Mouse (Mus musculus) liver, embryonic 14.5 days (tissue): ENCODE data around the gene Casp9. TPM values are rescaled to one million over a fixed set of nuclear protein-coding genes. Genes with fewer than 3 reads are reported as not detected.
A peak's percentile ranks its signal among the peaks of the same experiment; 100 is the strongest.
"Not testable (repeated sequence)": the region's sequence is repeated elsewhere in the genome, so short reads cannot be mapped to it uniquely, and the experiment has no call there.

ENCODE experiments used
- ATAC-seq: fragments of 200-750 bp; cut with Nextera tagmentation; 2 replicates; pipeline ENCODE4 v1.8.0; 2017; ENCODE audit warnings: moderate number of reproducible peaks, mild to moderate bottlenecking, moderate library complexity; ENCODE audit not compliant: insufficient read depth
- DNase-seq, 3 experiments: peaks; one replicate each; pipeline ENCODE4 v3.0.0-alpha.2; 2012 to 2013; ENCODE audit warnings: low read depth in 3 of 3, low spot score in 3 of 3
- H3K27ac ChIP-seq: fragments of 300-500 bp; sonication (generic); 2 replicates; pipeline ENCODE4 v1.5.1; 2014; ENCODE audit warnings: moderate library complexity, mild to moderate bottlenecking, control low read depth, inconsistent platforms
- H3K27me3 ChIP-seq: fragments of 300-500 bp; sonication (generic); 2 replicates; pipeline ENCODE4 v1.6.1; 2014; ENCODE audit warnings: mild to moderate bottlenecking, low read length, moderate library complexity; ENCODE audit not compliant: control insufficient read depth, insufficient read depth
- H3K36me3 ChIP-seq: fragments of 300-500 bp; sonication (generic); replicated peaks from 2 replicates; pipeline ENCODE4 v1.6.1; 2014; ENCODE audit warnings: low read depth; ENCODE audit not compliant: control insufficient read depth, insufficient read depth
- H3K4me1 ChIP-seq, 2 experiments: fragments of 200-500 bp in 1 of 2; fragments of 300-500 bp in 1 of 2; sonication (generic) in 1 of 2; replicated peaks; 2 replicates each; pipeline ENCODE4 v1.6.1; 2012 to 2014; ENCODE audit warnings: antibody characterized with exemption in 1 of 2, inconsistent platforms in 1 of 2, low read length in 1 of 2; ENCODE audit not compliant: control insufficient read depth in 2 of 2, insufficient read depth in 2 of 2
- H3K4me2 ChIP-seq: fragments of 300-500 bp; sonication (generic); 2 replicates; pipeline ENCODE4 v1.6.1; 2014; ENCODE audit warnings: low read depth, mild to moderate bottlenecking, control low read depth, moderate library complexity
- H3K4me3 ChIP-seq, 2 experiments: fragments of 200-500 bp in 1 of 2; fragments of 300-500 bp in 1 of 2; sonication (generic) in 1 of 2; 2 replicates each; pipeline ENCODE4 v1.5.1; 2012 to 2014; ENCODE audit warnings: low read depth in 2 of 2, low read length in 2 of 2, mild to moderate bottlenecking in 2 of 2, control low read depth in 1 of 2, inconsistent platforms in 1 of 2, moderate library complexity in 1 of 2; ENCODE audit not compliant: insufficient read depth in 1 of 2
- H3K9ac ChIP-seq: fragments of 300-500 bp; sonication (generic); replicated peaks from 2 replicates; pipeline ENCODE4 v1.6.1; 2014; ENCODE audit warnings: mild to moderate bottlenecking, control low read depth, moderate library complexity
- H3K9me3 ChIP-seq: fragments of 300-500 bp; sonication (generic); 2 replicates; pipeline ENCODE4 v1.6.1; 2016; ENCODE audit warnings: low read length, mixed read lengths; ENCODE audit not compliant: control insufficient read depth
- CTCF ChIP-seq: IDR thresholded peaks from 2 replicates; pipeline ENCODE4 v1.5.1; 2016; ENCODE audit warnings: antibody characterized with exemption, low read depth, control low read depth
- EP300 ChIP-seq: IDR thresholded peaks from 2 replicates; pipeline ENCODE4 v1.6.1; 2016; ENCODE audit warnings: antibody characterized with exemption, low read depth
- WGBS: fragments of 180-500 bp; shearing (Covaris S2); extraction: QIAGEN DNeasy Blood & Tissue Kit; methylation state at CpG from one replicate; pipeline ENCODE4 v1.1.7; 2014; ENCODE audit not compliant: insufficient replicate concordance; 5-methylcytosine and 5-hydroxymethylcytosine counted together
- polyA plus RNA-seq, 2 experiments: library from polyadenylated mRNA; depleted of rRNA in 1 of 2; stranded (reverse) in 1 of 2; unstranded in 1 of 2; fragments of >200 nt; fragmentation: Nextera tagmentation in 1 of 2; extraction: Ambion mirVana in 1 of 2; gene quantifications; 2 replicates each; pipeline versions ENCODE4 v1.2.1 to v1.2.3; 2012 to 2014

Casp9 gene
- polyA plus RNA-seq, 2 experiments = 5.8 to 7.6 TPM

GRCm38 (mm10) chr4:141773019-141773418 lies 20.4 kb upstream of the Casp9 start:
- not testable (repeated sequence) for H3K4me2 ChIP-seq, ATAC-seq, H3K4me3 ChIP-seq, H3K9me3 ChIP-seq, DNase-seq, H3K9ac ChIP-seq, H3K27me3 ChIP-seq, H3K27ac ChIP-seq
- H3K36me3 ChIP-seq = peaks cover 45% of the 10 kb centered on the region
- peaks cover 36 to 37% of the 10 kb centered on the region in 2 experiments for H3K4me1 ChIP-seq
- WGBS = 87% methylated on average over 4 of the region's 4 CpGs
- TF ChIP-seq CTCF = peak; percentile 50

- Histone ChIP-seq H3K36me3 (peaks cover 20% of the 10 kb centered on the region), H3K4me3 (no peak overlapping the region), H3K9ac (no peak overlapping the region), H3K27ac (no peak overlapping the region), H3K9me3 (no peaks in the 10 kb centered on the region), H3K4me2 (no peak overlapping the region), H3K27me3 (no peaks in the 10 kb centered on the region), H3K4me1 (no peaks in the 10 kb centered on the region)
- DNase-seq = no peak
- WGBS = 85% methylated on average over 8 of the region's 8 CpGs
- ATAC-seq = no peak
- TF ChIP-seq CTCF (no peak), EP300 (no peak)
These were observed 13.6 kb upstream of the Casp9 start for GRCm38 (mm10) chr4:141779828-141780227.

- 86% methylated on average over 8 of the region's 8 CpGs for WGBS
- DNase-seq (no peak), ATAC-seq (no peak)
- Histone ChIP-seq H3K4me1 (no peaks in the 10 kb centered on the region), H3K4me3 (no peak overlapping the region), H3K4me2 (no peak overlapping the region), H3K27me3 (no peaks in the 10 kb centered on the region), H3K9ac (no peak overlapping the region), H3K36me3 (peaks cover 11% of the 10 kb centered on the region), H3K9me3 (no peaks in the 10 kb centered on the region), H3K27ac (no peak overlapping the region)
- TF ChIP-seq CTCF (no peak), EP300 (no peak)
These were observed 12.0 kb upstream of the Casp9 start for GRCm38 (mm10) chr4:141781201-141781985.

GRCm38 (mm10) chr4:141784835-141785234 lies 8.6 kb upstream of the Casp9 start:
- Histone ChIP-seq H3K27ac (no peak overlapping the region), H3K27me3 (no peaks in the 10 kb centered on the region), H3K4me1 (peaks cover 4 to 6% of the 10 kb centered on the region in 2 experiments), H3K36me3 (no peaks in the 10 kb centered on the region; the same call in none of the 2 replicates), H3K9me3 (no peaks in the 10 kb centered on the region), H3K4me3 (no peak overlapping the region), H3K9ac (no peak overlapping the region), H3K4me2 (no peak overlapping the region)
- DNase-seq = no peak
- 78% methylated on average over 5 of the region's 5 CpGs for WGBS
- ATAC-seq = no peak
- peak; percentile 21; the same call in 1 of the 2 replicates for TF ChIP-seq CTCF
- TF ChIP-seq EP300 = no peak

GRCm38 (mm10) chr4:141786141-141786540 lies 7.3 kb upstream of the Casp9 start:
- WGBS = 87% methylated on average over 13 of the region's 13 CpGs
- no peaks in the 10 kb centered on the region; the same call in none of the 2 replicates for H3K36me3 ChIP-seq

More at GRCm38 (mm10) chr4:141786141-141786540, 7.3 kb upstream of the Casp9 start:
- TF ChIP-seq EP300 = no peak
- no peak overlapping the region for H3K27ac ChIP-seq
- DNase-seq (no peak), ATAC-seq (no peak)
- no peaks in the 10 kb centered on the region for H3K27me3 ChIP-seq
- no peak overlapping the region for H3K9ac ChIP-seq
- no peak overlapping the region for H3K4me2 ChIP-seq
- no peak overlapping the region for H3K4me3 ChIP-seq
- H3K4me1 ChIP-seq = peaks cover 8 to 10% of the 10 kb centered on the region in 2 experiments
- no peaks in the 10 kb centered on the region for H3K9me3 ChIP-seq
